Comparison of ENCODE assay signal across 19 mouse cellular contexts in the genomic region with DNA sequence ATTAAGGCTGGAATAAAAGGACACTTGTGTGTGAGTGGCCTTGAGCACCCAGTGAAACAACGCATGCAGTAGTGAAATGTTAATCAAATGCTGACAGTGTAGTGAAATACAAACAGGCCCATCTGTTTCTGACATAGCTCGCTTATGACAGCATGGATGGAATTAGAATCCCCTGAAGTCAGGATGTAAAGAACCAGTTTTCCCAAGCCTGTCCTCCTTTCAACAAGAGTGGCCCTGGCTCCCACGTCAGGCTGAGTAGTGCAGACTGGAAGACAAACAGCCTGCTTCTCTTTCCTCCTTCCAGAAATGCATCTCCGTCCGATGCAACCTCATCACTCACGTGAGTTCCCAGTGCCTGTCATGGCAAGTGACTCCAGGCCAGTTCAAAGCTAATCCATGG. TPM values are rescaled to one million over a fixed set of nuclear protein-coding genes. Genes with fewer than 3 reads are reported as not detected.
DNase-seq lines count a peak whose midpoint lies in the region; ATAC-seq and TF ChIP-seq lines count a peak whose summit lies in the region.
"Had no signal": no experiment of that assay in that cellular context is flagged by ENCODE, and none has a peak within 500 bp of the region (broad histone marks: within the 10 kb centered on the region; RNA-seq: fewer than 3 reads in every experiment).

No protein-coding gene starts in this region.

- H3K27ac ChIP-seq in intestine, embryonic 14.5 days (ENCODE audit: low read depth), result no peak overlapping the region
- no peak overlapping the region for H3K27ac ChIP-seq in intestine, postnatal 0 days (ENCODE audit: low read depth, low read length)
- 0 out of 2 replicates have a peak overlapping the region, but pooled peaks have one; percentile 11 for H3K27ac ChIP-seq in heart, postnatal 0 days (ENCODE audit: low read depth)
- H3K27ac ChIP-seq: gastrocnemius, adult 2 months; hindbrain, postnatal 0 days; limb, embryonic 13.5 days; liver, embryonic 14.5 days; neural tube, embryonic 15.5 days had no signal

- DNase-seq in heart, adult 11 months, result peak; percentile 74
- no peak for DNase-seq in heart, postnatal 25 days (ENCODE audit: low spot score)
- DNase-seq in intestine, embryonic 14.5 days (ENCODE audit: low spot score), result no peak
- peak; percentile 23 for DNase-seq in embryo, embryonic 10.5 days (ENCODE audit: low spot score)
- DNase-seq in heart, postnatal 0 days (ENCODE audit: low spot score), result peak; percentile 56
- DNase-seq in gastrocnemius, postnatal 4 days (ENCODE audit: low spot score in 2 of 2), result no peak
- DNase-seq: cerebellum, postnatal 10 days; gastrocnemius, adult 2 months; kidney, adult 9 months; kidney, postnatal 36 days; midbrain, embryonic 14.5 days; thymus, postnatal 36 days had no signal

- H3K9me3 ChIP-seq in intestine, embryonic 14.5 days (ENCODE audit: control insufficient read depth, low read length), result no peaks in the 10 kb centered on the region
- H3K9me3 ChIP-seq in intestine, postnatal 0 days (ENCODE audit: control insufficient read depth), result no peaks in the 10 kb centered on the region
- no peaks in the 10 kb centered on the region for H3K9me3 ChIP-seq in heart, postnatal 0 days (replicated peaks; ENCODE audit: control insufficient read depth, low read length)
- H3K9me3 ChIP-seq: limb, embryonic 13.5 days; neural tube, embryonic 15.5 days had no signal

- no peak overlapping the region for H3K9ac ChIP-seq in intestine, embryonic 14.5 days (ENCODE audit: low read length)
- H3K9ac ChIP-seq in intestine, postnatal 0 days (ENCODE audit: low read depth, low read length), result no peak overlapping the region
- no peak overlapping the region for H3K9ac ChIP-seq in heart, postnatal 0 days (replicated peaks; ENCODE audit: low read depth, low read length)
- H3K9ac ChIP-seq: limb, embryonic 13.5 days; liver, embryonic 14.5 days; neural tube, embryonic 15.5 days had no signal

- 30% methylated on average over 6 of the region's 6 CpGs for whole genome bisulfite sequencing in intestine, embryonic 14.5 days
- 46% methylated on average over 6 of the region's 6 CpGs for WGBS in intestine, postnatal 0 days
- WGBS in heart, postnatal 0 days, result 24% methylated on average over 6 of the region's 6 CpGs

- 0 out of 2 replicates have a peak, but pooled peaks have one; percentile 47 for ATAC-seq in intestine, embryonic 14.5 days (replicated peaks; ENCODE audit: low FRiP score, low TSS enrichment, low read depth)
- no peak for ATAC-seq in intestine, postnatal 0 days
- peak; percentile 75 for ATAC-seq in heart, postnatal 0 days (ENCODE audit: insufficient read depth, low read depth)
- ATAC-seq: hindbrain, postnatal 0 days had no signal

- no peak overlapping the region for H3K4me2 ChIP-seq in intestine, embryonic 14.5 days (ENCODE audit: low read length)
- H3K4me2 ChIP-seq in intestine, postnatal 0 days (replicated peaks; ENCODE audit: low read depth), result no peak overlapping the region
- no peak overlapping the region; the same call in 1 of the 2 replicates for H3K4me2 ChIP-seq in heart, postnatal 0 days (ENCODE audit: low read depth, low read length)
- H3K4me2 ChIP-seq: limb, embryonic 13.5 days; neural tube, embryonic 15.5 days had no signal

- TF ChIP-seq CTCF in intestine, postnatal 0 days (IDR thresholded peaks at IDR 0.05; ENCODE audit: low read depth), result no peak
- TF ChIP-seq CTCF in heart, postnatal 0 days (IDR thresholded peaks at IDR 0.05; ENCODE audit: low read depth), result no peak

- H3K4me3 ChIP-seq in intestine, embryonic 14.5 days (ENCODE audit: low read depth, low read length), result no peak overlapping the region
- no peak overlapping the region for H3K4me3 ChIP-seq in intestine, postnatal 0 days (ENCODE audit: low read depth, low read length)
- no peak overlapping the region for H3K4me3 ChIP-seq in heart, postnatal 0 days (ENCODE audit: low read depth, low read length)
- H3K4me3 ChIP-seq: gastrocnemius, adult 2 months; limb, embryonic 13.5 days; myocyte; neural tube, embryonic 15.5 days had no signal

- no peaks in the 10 kb centered on the region for H3K27me3 ChIP-seq in intestine, embryonic 14.5 days (replicated peaks; ENCODE audit: control insufficient read depth, insufficient read depth, low read length)
- H3K27me3 ChIP-seq in intestine, postnatal 0 days (replicated peaks; ENCODE audit: control insufficient read depth, insufficient read depth, low read length), result no peaks in the 10 kb centered on the region
- no peaks in the 10 kb centered on the region for H3K27me3 ChIP-seq in heart, postnatal 0 days (ENCODE audit: control insufficient read depth, insufficient read depth, low read length)
- H3K27me3 ChIP-seq: limb, embryonic 13.5 days; neural tube, embryonic 15.5 days had no signal

- H3K4me1 ChIP-seq in intestine, embryonic 14.5 days (replicated peaks; ENCODE audit: control insufficient read depth, insufficient read depth, low read length), result peaks cover 8% of the 10 kb centered on the region; the same call in 1 of the 2 replicates
- H3K4me1 ChIP-seq in intestine, postnatal 0 days (replicated peaks; ENCODE audit: control insufficient read depth, insufficient read depth, low read length), result no peaks in the 10 kb centered on the region
- peaks cover 8% of the 10 kb centered on the region; the same call in 1 of the 2 replicates for H3K4me1 ChIP-seq in heart, postnatal 0 days (ENCODE audit: control insufficient read depth, insufficient read depth)
- H3K4me1 ChIP-seq: limb, embryonic 13.5 days; neural tube, embryonic 15.5 days had no signal

- intact Hi-C loops in heart, postnatal 25 days (cut with DNase I), result no loop called here

- no peak for TF ChIP-seq EP300 in heart, postnatal 0 days (IDR thresholded peaks at IDR 0.05; ENCODE audit: low read depth)

- no peaks in the 10 kb centered on the region for H3K36me3 ChIP-seq in intestine, embryonic 14.5 days (ENCODE audit: control insufficient read depth, insufficient read depth, low read length)
- no peaks in the 10 kb centered on the region for H3K36me3 ChIP-seq in intestine, postnatal 0 days (ENCODE audit: control insufficient read depth, insufficient read depth)
- H3K36me3 ChIP-seq in heart, postnatal 0 days (replicated peaks; ENCODE audit: control insufficient read depth, insufficient read depth, low read length), result no peaks in the 10 kb centered on the region
- H3K36me3 ChIP-seq: G1E; limb, embryonic 13.5 days; neural tube, embryonic 15.5 days had no signal

RNA-seq across cellular contexts. Expression of gene Cxcl12, which starts 42.2 kb away (rescaled TPM):
- total RNA-seq in heart, postnatal 25 days (2021), result 100 to 1,000 TPM in 1 of 2 experiments, 10 to 100 TPM in 1; 90.4 to 120 TPM
- 170 and 189 TPM in 2 replicates for polyA plus RNA-seq in intestine, embryonic 14.5 days (2014; fragmentation: Nextera tagmentation; extraction: Ambion mirVana)
- polyA plus RNA-seq in intestine, postnatal 0 days (2015; fragmentation: Nextera tagmentation; extraction: Ambion mirVana), result 57.5 and 58.0 TPM in 2 replicates
- 48.0 and 55.5 TPM in 2 replicates for total RNA-seq in heart, postnatal 0 days (2014; rRNA removed; ENCODE audit: low replicate concordance)
- 52.7 and 54.8 TPM in 2 replicates for polyA plus RNA-seq in heart, postnatal 0 days (2015; fragmentation: Nextera tagmentation; extraction: Ambion mirVana)
- total RNA-seq in gastrocnemius, postnatal 4 days (2021), result 100 to 1,000 TPM; 102 to 105 TPM
- polyA plus RNA-seq: G1E had no signal

Comparison
In these comparisons a context has a peak if more than half of its experiments do, and no peak if none do; other contexts are left out.
1. DNase-seq: peak in heart, adult 11 months (single experiment), embryo, embryonic 10.5 days (single experiment) and heart, postnatal 0 days (single experiment); none in heart, postnatal 25 days (single experiment), intestine, embryonic 14.5 days (single experiment) and gastrocnemius, postnatal 4 days (0 of 2).